Mouse (Mus musculus): ENCODE measurements around the gene Fam234b. TPM values are rescaled to one million over a fixed set of nuclear protein-coding genes. Genes with fewer than 3 reads are reported as not detected.

The Fam234b gene
- total and polyA plus RNA-seq, 3 experiments: 7.5 to 37.3 (median 18.3) TPM

- TF ChIP-seq GATA2 (IDR thresholded peaks at IDR 0.05; ENCODE audit: borderline replicate concordance, low read depth, low read length) (no peak), GATA1 (IDR thresholded peaks at IDR 0.05; ENCODE audit: borderline replicate concordance, low read length) (no peak), TAL1 (conservative IDR thresholded peaks at IDR 0.05; ENCODE audit: low read depth, low read length) (no peak), POLR2AphosphoS5 (IDR thresholded peaks at IDR 0.05; ENCODE audit: insufficient replicate concordance, low read depth, low read length) (no peak), CTCF (IDR thresholded peaks at IDR 0.05; ENCODE audit: low read depth, low read length) (no peak)
- no peak for ATAC-seq (ENCODE audit: extremely low read depth, insufficient number of reproducible peaks, low FRiP score, poor library complexity, severe bottlenecking)
- H3K4me1 ChIP-seq (ENCODE audit: insufficient read depth, low read depth, low read length): peaks cover 8% of the 10 kb centered on the region
- H3K36me3 ChIP-seq (replicated peaks): peaks cover 3% of the 10 kb centered on the region
- H3K27me3 ChIP-seq (ENCODE audit: insufficient read depth, low read length): no peaks in the 10 kb centered on the region
- DNase-seq (ENCODE audit: low spot score): no peak
- no peak overlapping the region for H3K4me3 ChIP-seq (ENCODE audit: low read depth, low read length)
- H3K9me3 ChIP-seq (replicated peaks): peaks cover 9% of the 10 kb centered on the region
These were observed 13.8 kb upstream of the Fam234b start for GRCm38 (mm10) chr6:135183961-135184360.

GRCm38 (mm10) chr6:135187076-135187917 lies 10.5 kb upstream of the Fam234b start:
- Histone ChIP-seq H3K27me3 (ENCODE audit: insufficient read depth, low read length) (no peaks in the 10 kb centered on the region), H3K4me1 (ENCODE audit: insufficient read depth, low read depth, low read length) (peaks cover 28% of the 10 kb centered on the region), H3K9me3 (replicated peaks) (peaks cover 6% of the 10 kb centered on the region), H3K4me3 (ENCODE audit: low read depth, low read length) (no peak overlapping the region), H3K36me3 (replicated peaks) (peaks cover 5% of the 10 kb centered on the region)
- ATAC-seq (ENCODE audit: extremely low read depth, insufficient number of reproducible peaks, low FRiP score, poor library complexity, severe bottlenecking): no peak
- DNase-seq (ENCODE audit: low spot score): no peak
- TF ChIP-seq GATA1 (IDR thresholded peaks at IDR 0.05; ENCODE audit: borderline replicate concordance, low read length) (no peak), GATA2 (IDR thresholded peaks at IDR 0.05; ENCODE audit: borderline replicate concordance, low read depth, low read length) (no peak), CTCF (IDR thresholded peaks at IDR 0.05; ENCODE audit: low read depth, low read length) (no peak), POLR2AphosphoS5 (IDR thresholded peaks at IDR 0.05; ENCODE audit: insufficient replicate concordance, low read depth, low read length) (no peak), TAL1 (conservative IDR thresholded peaks at IDR 0.05; ENCODE audit: low read depth, low read length) (no peak)

DNA sequence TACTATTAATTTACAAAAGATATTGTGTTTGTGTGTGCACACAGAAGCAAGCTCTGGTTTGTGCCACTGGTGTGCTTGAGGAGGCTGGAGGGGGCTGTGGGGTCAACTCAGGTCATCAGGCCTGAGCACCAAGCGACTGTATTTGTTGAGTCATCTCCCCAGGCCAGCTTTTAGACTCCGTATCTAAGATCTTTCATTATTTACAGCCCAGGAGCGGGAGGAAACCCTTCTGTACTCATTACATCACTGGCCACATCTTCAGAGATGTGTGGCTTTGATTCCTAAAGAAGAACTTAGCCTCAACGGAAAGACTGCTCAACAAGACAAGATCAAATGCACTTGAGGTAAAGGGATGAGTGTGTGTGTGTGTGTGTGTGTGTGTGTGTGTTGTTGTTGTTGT lies 9.1 kb upstream of the Fam234b start:
- H3K4me3 ChIP-seq (ENCODE audit: low read depth, low read length): no peak overlapping the region
- H3K9me3 ChIP-seq (replicated peaks): peaks cover 4% of the 10 kb centered on the region
- TF ChIP-seq CTCF (IDR thresholded peaks at IDR 0.05; ENCODE audit: low read depth, low read length): no peak
- TF ChIP-seq POLR2AphosphoS5 (IDR thresholded peaks at IDR 0.05; ENCODE audit: insufficient replicate concordance, low read depth, low read length): no peak
- no peak for TF ChIP-seq GATA1 (IDR thresholded peaks at IDR 0.05; ENCODE audit: borderline replicate concordance, low read length)
- TF ChIP-seq TAL1 (conservative IDR thresholded peaks at IDR 0.05; ENCODE audit: low read depth, low read length): no peak
- TF ChIP-seq GATA2 (IDR thresholded peaks at IDR 0.05; ENCODE audit: borderline replicate concordance, low read depth, low read length): no peak
- ATAC-seq (ENCODE audit: extremely low read depth, insufficient number of reproducible peaks, low FRiP score, poor library complexity, severe bottlenecking): peak; percentile 75
- peaks cover 17% of the 10 kb centered on the region for H3K36me3 ChIP-seq (replicated peaks)
- peaks cover 28% of the 10 kb centered on the region for H3K4me1 ChIP-seq (ENCODE audit: insufficient read depth, low read depth, low read length)
- H3K27me3 ChIP-seq (ENCODE audit: insufficient read depth, low read length): no peaks in the 10 kb centered on the region
- DNase-seq (ENCODE audit: low spot score): no peak

- TF ChIP-seq CTCF (IDR thresholded peaks at IDR 0.05; ENCODE audit: low read depth, low read length) (no peak), POLR2AphosphoS5 (IDR thresholded peaks at IDR 0.05; ENCODE audit: insufficient replicate concordance, low read depth, low read length) (no peak), TAL1 (conservative IDR thresholded peaks at IDR 0.05; ENCODE audit: low read depth, low read length) (no peak), GATA2 (IDR thresholded peaks at IDR 0.05; ENCODE audit: borderline replicate concordance, low read depth, low read length) (no peak), GATA1 (IDR thresholded peaks at IDR 0.05; ENCODE audit: borderline replicate concordance, low read length) (no peak)
- no peaks in the 10 kb centered on the region for H3K27me3 ChIP-seq (ENCODE audit: insufficient read depth, low read length)
- DNase-seq (ENCODE audit: low spot score) (no peak), ATAC-seq (ENCODE audit: extremely low read depth, insufficient number of reproducible peaks, low FRiP score, poor library complexity, severe bottlenecking) (no peak)
- H3K4me1 ChIP-seq (ENCODE audit: insufficient read depth, low read depth, low read length): peaks cover 33% of the 10 kb centered on the region
- H3K36me3 ChIP-seq (replicated peaks): peaks cover 30% of the 10 kb centered on the region
- H3K9me3 ChIP-seq (replicated peaks): peaks cover 4% of the 10 kb centered on the region
- no peak overlapping the region for H3K4me3 ChIP-seq (ENCODE audit: low read depth, low read length)
These were observed 7.7 kb upstream of the Fam234b start for GRCm38 (mm10) chr6:135190122-135190521.

- no peak overlapping the region for H3K4me3 ChIP-seq (ENCODE audit: low read depth, low read length)
- ATAC-seq (ENCODE audit: extremely low read depth, insufficient number of reproducible peaks, low FRiP score, poor library complexity, severe bottlenecking): no peak
- peaks cover 28% of the 10 kb centered on the region for H3K36me3 ChIP-seq (replicated peaks)
- no peak for DNase-seq (ENCODE audit: low spot score)
- no peaks in the 10 kb centered on the region for H3K27me3 ChIP-seq (ENCODE audit: insufficient read depth, low read length)
- H3K4me1 ChIP-seq (ENCODE audit: insufficient read depth, low read depth, low read length): peaks cover 41% of the 10 kb centered on the region
- TF ChIP-seq TAL1 (conservative IDR thresholded peaks at IDR 0.05; ENCODE audit: low read depth, low read length): no peak
- TF ChIP-seq POLR2AphosphoS5 (IDR thresholded peaks at IDR 0.05; ENCODE audit: insufficient replicate concordance, low read depth, low read length): no peak
- no peak for TF ChIP-seq GATA2 (IDR thresholded peaks at IDR 0.05; ENCODE audit: borderline replicate concordance, low read depth, low read length)
- no peak for TF ChIP-seq GATA1 (IDR thresholded peaks at IDR 0.05; ENCODE audit: borderline replicate concordance, low read length)
- no peak for TF ChIP-seq CTCF (IDR thresholded peaks at IDR 0.05; ENCODE audit: low read depth, low read length)
- peaks cover 2% of the 10 kb centered on the region; the same call in 1 of the 2 replicates for H3K9me3 ChIP-seq (replicated peaks)
These were observed 5.9 kb upstream of the Fam234b start for GRCm38 (mm10) chr6:135191906-135192305.

- Histone ChIP-seq H3K27me3 (ENCODE audit: insufficient read depth, low read length) (no peaks in the 10 kb centered on the region), H3K9me3 (replicated peaks) (peaks cover 8% of the 10 kb centered on the region), H3K4me1 (ENCODE audit: insufficient read depth, low read depth, low read length) (peaks cover 41% of the 10 kb centered on the region), H3K36me3 (replicated peaks) (peaks cover 28% of the 10 kb centered on the region), H3K4me3 (ENCODE audit: low read depth, low read length) (no peak overlapping the region)
- DNase-seq (ENCODE audit: low spot score): no peak
- no peak for ATAC-seq (ENCODE audit: extremely low read depth, insufficient number of reproducible peaks, low FRiP score, poor library complexity, severe bottlenecking)
- TF ChIP-seq CTCF (IDR thresholded peaks at IDR 0.05; ENCODE audit: low read depth, low read length) (no peak), GATA1 (IDR thresholded peaks at IDR 0.05; ENCODE audit: borderline replicate concordance, low read length) (no peak)
These were observed 4.8 kb upstream of the Fam234b start for GRCm38 (mm10) chr6:135192993-135193392.

Data from G1E (cell line).